Mouse (Mus musculus) stomach, embryonic 16.5 days (tissue): ENCODE measurements around the gene Ampd3. TPM values are rescaled to one million over a fixed set of nuclear protein-coding genes. Genes with fewer than 3 reads are reported as not detected.

Experiments
- ATAC-seq: fragments of 200-750 bp; cut with Nextera tagmentation; 2 replicates; pipeline ENCODE4 v1.8.0; 2017; ENCODE audit warnings: moderate number of reproducible peaks, moderate TSS enrichment; ENCODE audit not compliant: insufficient read depth, low FRiP score
- H3K27ac ChIP-seq: fragments of 300-500 bp; sonication (generic); 2 replicates; pipeline ENCODE4 v1.5.1; 2014; ENCODE audit warnings: low read length
- H3K27me3 ChIP-seq: fragments of 300-500 bp; sonication (generic); 2 replicates; pipeline ENCODE4 v1.6.1; 2014; ENCODE audit warnings: low read length, control low read depth, mixed read lengths; ENCODE audit not compliant: control insufficient read depth, insufficient read depth
- H3K36me3 ChIP-seq: fragments of 300-500 bp; sonication (generic); 2 replicates; pipeline ENCODE4 v1.6.1; 2014; ENCODE audit warnings: low read length; ENCODE audit not compliant: control insufficient read depth, insufficient read depth
- H3K4me1 ChIP-seq: fragments of 300-500 bp; sonication (generic); 2 replicates; pipeline ENCODE4 v1.6.1; 2014; ENCODE audit warnings: low read length, control low read depth, mixed read lengths; ENCODE audit not compliant: control insufficient read depth, insufficient read depth
- H3K4me2 ChIP-seq: fragments of 300-500 bp; sonication (generic); 2 replicates; pipeline ENCODE4 v1.6.1; 2014; ENCODE audit warnings: low read depth, low read length, mixed read lengths
- H3K4me3 ChIP-seq: fragments of 300-500 bp; sonication (generic); replicated peaks from 2 replicates; pipeline ENCODE4 v1.5.1; 2014; ENCODE audit warnings: mild to moderate bottlenecking, low read length
- H3K9ac ChIP-seq: fragments of 300-500 bp; sonication (generic); 2 replicates; pipeline ENCODE4 v1.6.1; 2014; ENCODE audit warnings: low read length
- H3K9me3 ChIP-seq: fragments of 300-500 bp; sonication (generic); replicated peaks from 2 replicates; pipeline ENCODE4 v1.6.1; 2016; ENCODE audit warnings: low read length, control low read depth; ENCODE audit not compliant: control insufficient read depth
- WGBS: fragments of 180-500 bp; shearing (Covaris S2); extraction: QIAGEN DNeasy Blood & Tissue Kit; methylation state at CpG from one replicate; pipeline ENCODE4 v1.1.7; 2014; 5-methylcytosine and 5-hydroxymethylcytosine counted together
- polyA plus RNA-seq: library from polyadenylated mRNA; unstranded; fragments of >200 nt; fragmentation: Nextera tagmentation; extraction: Ambion mirVana; gene quantifications from 2 replicates; pipeline ENCODE4 v1.2.1, GENCODE M21; 2015

The Ampd3 gene
- polyA plus RNA-seq, 1 experiment from 2014 or later: 7.2 TPM

- H3K9me3 ChIP-seq: no peaks in the 10 kb centered on the region
- H3K9ac ChIP-seq: no peak overlapping the region
- no peak for ATAC-seq
Measured at GRCm38 (mm10) chr7:110785741-110786146, 17.7 kb downstream of the Ampd3 start.

GRCm38 (mm10) chr7:110787310-110787709, 19.3 kb downstream of the Ampd3 start:
- no peak overlapping the region for H3K27ac ChIP-seq
- peaks cover 16% of the 10 kb centered on the region; the same call in 1 of the 2 replicates for H3K4me1 ChIP-seq
- no peak for ATAC-seq
- H3K27me3 ChIP-seq: no peaks in the 10 kb centered on the region
- H3K9ac ChIP-seq: no peak overlapping the region
- no peaks in the 10 kb centered on the region for H3K9me3 ChIP-seq
- H3K36me3 ChIP-seq: no peaks in the 10 kb centered on the region
- no peak overlapping the region for H3K4me3 ChIP-seq
- WGBS: 50% methylated on average over 6 of the region's 6 CpGs
- H3K4me2 ChIP-seq: no peak overlapping the region

More at GRCm38 (mm10) chr7:110785741-110786146, 17.7 kb downstream of the Ampd3 start:
- no peak overlapping the region for H3K4me3 ChIP-seq
- H3K27me3 ChIP-seq: no peaks in the 10 kb centered on the region
- 63% methylated on average over 3 of the region's 3 CpGs for whole genome bisulfite sequencing
- H3K36me3 ChIP-seq: no peaks in the 10 kb centered on the region
- peaks cover 31% of the 10 kb centered on the region for H3K4me1 ChIP-seq
- H3K27ac ChIP-seq: no peak overlapping the region
- H3K4me2 ChIP-seq: no peak overlapping the region

DNA sequence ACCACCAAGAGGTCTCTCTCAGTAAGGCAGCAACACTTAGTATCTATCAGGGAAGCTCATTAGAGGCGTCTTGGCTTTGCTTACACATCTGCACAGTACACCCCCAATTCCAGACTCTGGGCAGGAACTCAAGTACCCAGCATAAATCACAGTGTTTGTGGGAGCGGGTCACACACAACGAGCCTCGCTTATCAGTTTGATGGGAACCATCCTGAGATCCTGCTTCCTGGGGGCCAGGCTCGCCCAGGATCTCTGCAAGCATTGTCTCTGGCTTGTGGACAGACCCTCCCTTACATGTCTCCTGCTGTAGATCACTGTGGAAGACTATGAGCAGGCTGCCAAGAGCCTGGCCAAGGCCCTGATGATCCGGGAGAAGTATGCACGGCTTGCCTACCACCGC, 22.9 kb downstream of the Ampd3 start:
- H3K9ac ChIP-seq: no peak overlapping the region
- peak; percentile 42; the same call in 1 of the 2 replicates for ATAC-seq
- WGBS: 63% methylated on average over 8 of the region's 8 CpGs
- H3K27ac ChIP-seq: no peak overlapping the region
- no peak overlapping the region for H3K4me3 ChIP-seq
- H3K27me3 ChIP-seq: no peaks in the 10 kb centered on the region
- H3K4me1 ChIP-seq: peaks cover 9% of the 10 kb centered on the region; the same call in 1 of the 2 replicates
- H3K9me3 ChIP-seq: no peaks in the 10 kb centered on the region
- H3K4me2 ChIP-seq: no peak overlapping the region
- no peaks in the 10 kb centered on the region for H3K36me3 ChIP-seq

DNA sequence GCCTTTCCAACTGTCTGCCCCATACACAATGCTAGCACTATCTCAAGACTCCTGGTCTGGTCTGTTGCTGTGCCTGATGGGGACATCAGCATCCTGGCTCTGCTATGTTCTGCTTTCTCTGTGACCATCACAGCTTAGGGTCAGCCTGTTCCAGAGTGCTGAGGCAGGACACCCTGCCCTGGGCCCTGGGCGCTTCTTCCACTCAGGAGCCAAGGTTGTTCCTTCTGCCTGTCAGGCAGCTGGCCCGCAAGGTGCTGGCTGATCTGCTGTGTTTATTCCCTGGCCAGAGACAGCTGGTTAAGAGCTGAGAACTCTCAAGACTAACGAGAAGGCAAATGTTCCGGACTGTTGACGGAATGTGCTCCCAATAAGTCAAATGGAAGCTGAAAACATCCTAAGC, 24.2 kb downstream of the Ampd3 start:
- no peak for ATAC-seq
- Histone ChIP-seq H3K9me3 (no peaks in the 10 kb centered on the region), H3K36me3 (no peaks in the 10 kb centered on the region), H3K4me3 (no peak overlapping the region), H3K27me3 (no peaks in the 10 kb centered on the region), H3K4me2 (no peak overlapping the region), H3K4me1 (peaks cover 5% of the 10 kb centered on the region; the same call in 1 of the 2 replicates), H3K27ac (no peak overlapping the region), H3K9ac (no peak overlapping the region)
- WGBS: 62% methylated on average over 5 of the region's 5 CpGs

GRCm38 (mm10) chr7:110792834-110793233, 24.8 kb downstream of the Ampd3 start:
- Histone ChIP-seq H3K36me3 (no peaks in the 10 kb centered on the region), H3K27me3 (no peaks in the 10 kb centered on the region), H3K9me3 (no peaks in the 10 kb centered on the region), H3K9ac (no peak overlapping the region), H3K4me1 (no peaks in the 10 kb centered on the region), H3K4me3 (no peak overlapping the region), H3K4me2 (no peak overlapping the region), H3K27ac (no peak overlapping the region)
- 86% methylated on average over 2 of the region's 2 CpGs for WGBS
- ATAC-seq: no peak

DNA sequence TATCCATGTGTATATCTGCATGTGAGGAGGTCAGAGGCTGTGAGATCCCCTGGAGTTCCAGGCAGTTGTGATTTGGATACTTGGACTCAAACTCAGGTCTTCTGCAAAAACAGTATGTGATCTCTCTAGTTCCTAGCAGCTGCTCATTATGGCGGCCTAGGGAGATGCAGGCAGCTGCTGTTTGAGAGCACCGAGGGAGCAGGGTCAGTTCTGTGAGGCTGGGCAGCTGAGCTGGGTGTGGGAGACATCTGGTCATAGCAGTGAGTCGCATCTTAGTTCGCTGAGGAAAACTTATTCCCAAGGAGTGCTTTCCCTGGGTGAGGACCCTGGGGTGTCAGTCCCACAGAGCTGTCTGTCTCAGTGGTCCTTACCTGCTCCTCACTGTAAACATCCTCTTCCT, 26.7 kb downstream of the Ampd3 start:
- H3K27me3 ChIP-seq: no peaks in the 10 kb centered on the region
- no peak for ATAC-seq
- no peak overlapping the region for H3K4me2 ChIP-seq
- no peak overlapping the region for H3K4me3 ChIP-seq
- no peak overlapping the region for H3K27ac ChIP-seq
- no peaks in the 10 kb centered on the region for H3K9me3 ChIP-seq
- WGBS: 58% methylated on average over 4 of the region's 4 CpGs
- H3K4me1 ChIP-seq: no peaks in the 10 kb centered on the region
- H3K9ac ChIP-seq: no peak overlapping the region
- H3K36me3 ChIP-seq: no peaks in the 10 kb centered on the region

- ATAC-seq: peak; percentile 27
- Histone ChIP-seq H3K27ac (no peak overlapping the region), H3K4me2 (no peak overlapping the region), H3K4me3 (no peak overlapping the region), H3K9me3 (no peaks in the 10 kb centered on the region), H3K36me3 (no peaks in the 10 kb centered on the region), H3K9ac (no peak overlapping the region), H3K4me1 (no peaks in the 10 kb centered on the region), H3K27me3 (no peaks in the 10 kb centered on the region)
- 62% methylated on average over 12 of the region's 12 CpGs for WGBS
Measured at GRCm38 (mm10) chr7:110796367-110797051, 28.5 kb downstream of the Ampd3 start.

- Histone ChIP-seq H3K27ac (no peak overlapping the region), H3K27me3 (no peaks in the 10 kb centered on the region), H3K4me2 (no peak overlapping the region), H3K9ac (no peak overlapping the region), H3K9me3 (no peaks in the 10 kb centered on the region), H3K36me3 (no peaks in the 10 kb centered on the region), H3K4me3 (no peak overlapping the region), H3K4me1 (no peaks in the 10 kb centered on the region)
- 73% methylated on average over 11 of the region's 11 CpGs for WGBS
- no peak for ATAC-seq
Measured at GRCm38 (mm10) chr7:110797722-110798409, 29.9 kb downstream of the Ampd3 start.

DNA sequence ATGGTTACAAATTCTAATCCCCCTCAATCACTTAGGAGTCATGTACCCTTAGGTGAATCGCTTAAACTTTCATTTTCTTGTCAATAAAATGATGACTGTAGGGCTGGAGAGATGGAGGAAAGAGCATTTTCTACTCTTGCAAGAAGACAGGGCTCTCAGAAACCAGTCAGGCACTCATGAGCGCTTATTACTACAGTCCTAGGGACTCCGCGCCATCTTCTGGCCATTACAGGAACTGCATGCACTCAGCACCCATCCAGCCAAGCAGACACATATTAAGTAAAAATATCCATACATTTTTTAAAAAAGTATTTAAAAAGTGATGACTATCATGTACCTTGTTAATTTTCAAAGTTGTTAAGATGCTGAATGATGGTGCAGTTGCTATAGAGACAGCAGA, 33.0 kb downstream of the Ampd3 start:
- 1% methylated on average over 4 of the region's 4 CpGs for WGBS
- peak; percentile 44; the same call in 1 of the 2 replicates for ATAC-seq
- no peaks in the 10 kb centered on the region for H3K4me1 ChIP-seq

More for the DNA sequence above, 33.0 kb downstream of the Ampd3 start:
- no peak overlapping the region for H3K27ac ChIP-seq
- no peak overlapping the region for H3K9ac ChIP-seq
- no peak overlapping the region for H3K4me3 ChIP-seq
- H3K36me3 ChIP-seq: no peaks in the 10 kb centered on the region
- H3K4me2 ChIP-seq: no peak overlapping the region
- no peaks in the 10 kb centered on the region for H3K27me3 ChIP-seq
- no peaks in the 10 kb centered on the region for H3K9me3 ChIP-seq
